Mouse (Mus musculus) ES-E14 (cell line): ENCODE measurements around the gene Ms4a6c. TPM values are rescaled to one million over a fixed set of nuclear protein-coding genes. Genes with fewer than 3 reads are reported as not detected.
"Not testable (repeated sequence)": the region's sequence is repeated elsewhere in the genome, so short reads cannot be mapped to it uniquely, and the experiment has no call there.

Source experiments
- DNase-seq: peaks from one replicate; pipeline ENCODE4 v3.0.0-alpha.2; 2013; ENCODE audit warnings: low read depth, low spot score
- H3K27ac ChIP-seq: 2 replicates; pipeline ENCODE4 v1.5.1; 2012; ENCODE audit warnings: low read depth, mild to moderate bottlenecking, low read length, moderate library complexity, mixed read lengths; ENCODE audit not compliant: poor library complexity, insufficient read depth, severe bottlenecking
- H3K36me3 ChIP-seq: 2 replicates; pipeline ENCODE4 v1.6.1; 2012; ENCODE audit warnings: mild to moderate bottlenecking, low read length, moderate library complexity, mixed read lengths; ENCODE audit not compliant: control insufficient read depth, poor library complexity, insufficient read depth, severe bottlenecking
- H3K4me1 ChIP-seq, 2 experiments: fragments of 150-350 bp in 1 of 2; sonication (generic) in 1 of 2; 2 replicates each; pipeline ENCODE4 v1.6.1; 2012; ENCODE audit warnings: low read length in 2 of 2, mild to moderate bottlenecking in 1 of 2, mixed read lengths in 1 of 2; ENCODE audit not compliant: control insufficient read depth in 2 of 2, insufficient read depth in 2 of 2, poor library complexity in 1 of 2
- H3K4me3 ChIP-seq, 2 experiments: fragments of 150-350 bp in 1 of 2; sonication (generic) in 1 of 2; 2 replicates each; pipeline ENCODE4 v1.5.1; 2012; ENCODE audit warnings: low read length in 2 of 2, low read depth in 1 of 2, mild to moderate bottlenecking in 1 of 2, mixed read lengths in 1 of 2; ENCODE audit not compliant: insufficient read depth in 1 of 2, poor library complexity in 1 of 2, severe bottlenecking in 1 of 2
- H3K9ac ChIP-seq: 2 replicates; pipeline ENCODE4 v1.6.1; 2012; ENCODE audit warnings: low read depth, mild to moderate bottlenecking, low read length, mixed read lengths; ENCODE audit not compliant: poor library complexity, insufficient read depth, severe bottlenecking
- H3K9me3 ChIP-seq: fragments of 150-350 bp; sonication (generic); 2 replicates; pipeline ENCODE4 v1.6.1; 2012; ENCODE audit warnings: low read depth, mild to moderate bottlenecking, low read length; ENCODE audit not compliant: control insufficient read depth, insufficient read depth
- CHD2 ChIP-seq: IDR thresholded peaks from 2 replicates; pipeline ENCODE4 v1.6.1; 2014; ENCODE audit warnings: mild to moderate bottlenecking, low read depth, low read length, inconsistent platforms
- HCFC1 ChIP-seq: IDR thresholded peaks from 2 replicates; pipeline ENCODE4 v1.6.1; 2012; ENCODE audit warnings: low read length, inconsistent platforms, borderline replicate concordance; ENCODE audit not compliant: insufficient read depth
- MAFK ChIP-seq: IDR thresholded peaks from 2 replicates; pipeline ENCODE4 v1.6.1; 2014; ENCODE audit warnings: mild to moderate bottlenecking, low read depth, low read length, inconsistent platforms; ENCODE audit not compliant: insufficient read depth
- ZC3H11A ChIP-seq: IDR thresholded peaks from 2 replicates; pipeline ENCODE4 v1.6.1; 2012; ENCODE audit warnings: low read depth, mild to moderate bottlenecking, inconsistent platforms, low read length, borderline replicate concordance
- ZNF384 ChIP-seq: IDR thresholded peaks from 2 replicates; pipeline ENCODE4 v1.6.1; 2012; ENCODE audit warnings: low read depth, low read length, inconsistent platforms
- in situ Hi-C, 2 experiments: fragments of 600-800 bp; cut with MboI; formaldehyde crosslinking; loops; one replicate each; pipeline ENCODE4 v1.15.1; 2025; ENCODE audit warnings: low sequenced_read_pairs in 2 of 2, inconsistent platforms in 1 of 2; ENCODE audit not compliant: unreplicated experiment in 2 of 2
- total RNA-seq: library from RNA; depleted of rRNA; stranded (reverse); fragments of 300-350 nt; gene quantifications from 2 replicates; pipeline ENCODE4 v1.2.3, GENCODE M21; 2012

The Ms4a6c gene
- total RNA-seq, 1 experiment, result not detected

DNA sequence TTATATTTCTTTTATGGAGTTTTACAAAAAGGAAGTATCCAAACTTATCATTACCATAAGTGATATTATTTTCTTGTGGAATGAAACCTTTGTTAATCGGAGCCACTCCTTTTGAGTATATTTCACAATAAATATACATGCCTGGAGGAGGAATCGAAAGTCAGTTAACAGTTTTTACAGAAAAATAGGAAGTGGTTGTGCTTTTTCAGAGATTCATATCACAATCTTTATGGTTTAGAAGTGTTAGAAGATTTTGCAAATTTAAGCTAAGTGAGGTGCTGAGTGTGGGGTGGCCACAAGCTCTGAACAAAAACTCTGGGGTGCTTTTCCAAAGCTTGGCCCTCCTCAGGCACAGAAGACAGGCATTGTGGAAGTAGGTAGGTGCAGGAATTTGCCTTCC, 21.9 kb upstream of the Ms4a6c start:
- no peak for DNase-seq
- no peaks in the 10 kb centered on the region for H3K4me1 ChIP-seq
- no peak overlapping the region for H3K9ac ChIP-seq
- no peaks in the 10 kb centered on the region for H3K9me3 ChIP-seq
- no peaks in the 10 kb centered on the region for H3K36me3 ChIP-seq
- TF ChIP-seq CHD2, result no peak
- H3K4me3 ChIP-seq, result no peak overlapping the region
- in situ Hi-C loops, result no loop called here
- H3K27ac ChIP-seq, result no peak overlapping the region

DNA sequence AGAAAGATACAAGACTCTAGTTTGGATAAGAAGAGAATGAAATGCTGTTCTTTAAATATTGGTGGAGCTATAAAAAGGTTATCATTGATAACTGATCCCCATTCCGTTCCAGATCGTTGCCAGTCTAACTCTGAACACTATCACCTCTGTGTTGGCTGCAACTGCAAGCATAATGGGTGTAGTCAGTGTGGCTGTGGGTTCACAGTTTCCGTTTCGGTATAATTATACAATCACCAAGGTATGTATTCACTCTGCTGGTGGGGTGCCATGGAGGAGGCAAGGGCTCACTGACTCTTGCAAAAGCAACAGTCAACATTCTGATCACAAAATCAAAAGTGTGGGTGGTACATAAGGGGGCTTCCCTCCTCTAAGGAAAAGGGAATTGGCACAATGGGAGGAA, 10.1 kb upstream of the Ms4a6c start:
- H3K27ac ChIP-seq, H3K4me3 ChIP-seq, H3K4me1 ChIP-seq, H3K36me3 ChIP-seq, DNase-seq, H3K9ac ChIP-seq, in situ Hi-C loops, H3K9me3 ChIP-seq: not testable (repeated sequence)

DNA sequence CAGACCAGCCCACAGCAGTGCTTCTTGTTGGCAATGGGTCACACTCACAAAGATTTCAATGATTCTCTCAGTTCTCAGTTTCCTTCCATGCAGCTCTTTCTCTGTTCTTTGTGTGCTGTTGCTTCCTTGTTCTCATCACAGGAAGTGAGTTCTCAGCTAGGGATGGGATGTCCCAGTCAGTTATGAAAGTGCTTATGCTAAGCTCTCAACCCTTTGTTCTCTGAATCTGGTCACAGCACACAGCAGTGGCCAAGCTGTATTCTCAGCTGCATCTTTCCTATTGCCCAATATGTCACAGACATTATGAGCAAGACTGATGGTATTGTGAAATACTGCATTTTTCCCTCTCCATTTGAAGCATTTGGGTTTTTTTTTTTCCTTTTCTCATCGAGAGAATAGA, 4.4 kb upstream of the Ms4a6c start:
- H3K4me3 ChIP-seq, H3K9me3 ChIP-seq, H3K36me3 ChIP-seq, H3K27ac ChIP-seq, in situ Hi-C loops, DNase-seq, H3K4me1 ChIP-seq, H3K9ac ChIP-seq: not testable (repeated sequence)

DNA sequence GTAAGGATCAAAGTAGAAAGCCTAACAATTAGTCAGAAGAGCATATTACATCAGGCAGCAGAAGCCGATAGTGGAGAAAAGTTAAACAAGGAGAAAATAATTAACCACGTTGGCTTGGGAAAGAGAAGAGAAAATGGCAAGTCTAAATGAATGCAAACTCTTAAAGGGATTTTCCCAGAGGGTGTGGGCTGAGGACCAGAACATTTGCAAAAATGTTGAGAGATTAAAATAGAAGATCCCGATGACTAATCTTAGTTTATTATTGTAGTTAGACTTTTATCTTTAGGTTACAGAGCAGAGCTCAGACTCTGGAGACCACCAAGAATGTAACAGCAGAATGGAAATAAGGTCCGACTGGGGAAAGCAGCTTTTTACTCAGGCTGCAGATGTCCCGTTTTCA, 2.7 kb upstream of the Ms4a6c start:
- H3K4me3 ChIP-seq, result no peak overlapping the region
- TF ChIP-seq CHD2, result no peak
- no peak for TF ChIP-seq ZC3H11A
- no peak for TF ChIP-seq MAFK
- TF ChIP-seq HCFC1, result no peak
- no peak for TF ChIP-seq ZNF384
- H3K4me1 ChIP-seq, result no peaks in the 10 kb centered on the region
- no peaks in the 10 kb centered on the region for H3K9me3 ChIP-seq
- H3K27ac ChIP-seq, result no peak overlapping the region
- no peaks in the 10 kb centered on the region for H3K36me3 ChIP-seq
- DNase-seq, result no peak
- in situ Hi-C loops, result no loop called here
- no peak overlapping the region for H3K9ac ChIP-seq

DNA sequence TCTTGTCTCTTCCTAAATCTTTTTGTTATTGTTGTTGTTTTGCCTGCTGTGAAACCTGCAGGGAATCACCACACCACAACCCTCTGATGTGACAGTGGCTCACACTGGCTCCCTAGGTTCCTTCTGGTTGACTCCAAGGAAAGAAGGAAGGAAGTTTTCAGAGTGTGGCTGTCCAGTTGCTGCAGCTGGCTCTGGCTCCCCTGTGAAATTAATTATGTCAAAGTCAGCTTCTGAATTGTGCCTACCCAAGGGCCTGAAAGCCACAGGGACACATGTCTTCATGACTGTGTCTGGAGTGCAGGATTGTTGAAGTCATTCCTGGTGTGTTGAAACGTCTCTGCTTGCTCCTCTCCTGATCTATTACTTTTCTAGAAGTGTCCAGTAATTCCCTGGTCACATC, 805 bp upstream of the Ms4a6c start:
- H3K9ac ChIP-seq, H3K4me3 ChIP-seq, H3K9me3 ChIP-seq, H3K36me3 ChIP-seq, H3K4me1 ChIP-seq, H3K27ac ChIP-seq, in situ Hi-C loops, DNase-seq: not testable (repeated sequence)

DNA sequence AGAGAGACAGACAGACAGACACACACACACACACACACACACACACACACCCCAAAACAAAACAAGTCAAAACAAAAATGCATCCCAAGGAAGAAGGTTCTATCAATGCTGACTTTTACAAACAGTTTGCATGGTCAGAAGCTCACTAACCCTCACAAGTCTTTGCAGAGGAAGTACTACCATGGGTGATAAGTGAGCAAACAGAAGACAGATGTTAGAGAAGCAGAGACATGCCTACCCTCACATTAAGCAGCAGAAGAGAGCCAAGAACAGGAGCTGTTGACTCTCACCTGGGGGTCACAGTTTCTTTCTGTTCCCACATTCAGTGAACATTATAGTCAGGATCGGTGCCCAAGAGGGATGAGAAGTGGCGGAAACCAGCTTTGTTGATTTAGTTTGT, 10.5 kb downstream of the Ms4a6c start:
- TF ChIP-seq ZNF384, result no peak
- no peak for TF ChIP-seq CHD2
- no peak for TF ChIP-seq MAFK
- no peak for TF ChIP-seq ZC3H11A
- TF ChIP-seq HCFC1, result no peak
- H3K36me3 ChIP-seq, result no peaks in the 10 kb centered on the region
- H3K9ac ChIP-seq, result no peak overlapping the region
- no peak overlapping the region for H3K4me3 ChIP-seq
- no peaks in the 10 kb centered on the region for H3K4me1 ChIP-seq
- in situ Hi-C loops, result no loop called here
- no peak overlapping the region for H3K27ac ChIP-seq
- no peak for DNase-seq
- H3K9me3 ChIP-seq, result no peaks in the 10 kb centered on the region
